Mouse (Mus musculus): ENCODE measurements around the gene Dlgap1. TPM values are rescaled to one million over a fixed set of nuclear protein-coding genes. Genes with fewer than 3 reads are reported as not detected.

The Dlgap1 gene
- polyA plus RNA-seq, 2 experiments, result 4.6 to 4.7 TPM

DNA sequence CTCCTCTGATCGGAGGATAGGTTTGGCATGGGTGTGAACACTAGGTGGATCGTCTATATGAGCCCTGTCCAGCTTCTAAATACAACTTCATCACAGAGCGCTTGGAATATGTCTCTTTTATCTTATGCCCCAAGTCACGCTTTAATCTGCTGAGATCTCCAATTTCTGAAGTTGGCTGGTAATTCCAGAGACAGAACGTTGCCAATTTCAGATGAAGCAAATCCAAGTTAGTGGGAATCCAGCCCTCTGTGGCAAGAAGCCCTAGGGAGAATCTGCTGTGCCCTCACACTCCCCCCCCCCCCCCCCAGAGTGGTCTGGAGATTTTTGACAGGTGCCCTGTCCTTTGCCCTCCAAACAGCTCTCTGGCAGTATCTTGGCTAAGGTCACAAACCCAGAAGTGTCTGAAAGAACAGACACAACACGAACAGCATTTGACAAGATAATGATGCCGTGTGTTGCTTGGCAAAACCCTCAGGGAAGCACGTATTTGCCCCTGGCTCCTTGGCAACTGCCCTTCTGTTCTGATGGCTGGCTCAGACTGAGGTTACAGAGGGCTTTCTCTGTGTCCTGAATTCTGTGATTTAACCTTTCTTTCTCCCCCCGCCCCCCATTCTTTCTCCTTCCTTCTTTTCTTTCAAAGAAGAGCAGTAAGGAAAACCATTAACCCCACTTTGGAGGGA, 822.9 kb downstream of the Dlgap1 start:
- H3K27ac ChIP-seq (replicated peaks; ENCODE audit: low read depth, low read length), result no peak overlapping the region
- H3K4me3 ChIP-seq (replicated peaks; ENCODE audit: low read length), result no peak overlapping the region
- H3K27me3 ChIP-seq (ENCODE audit: control insufficient read depth, insufficient read depth, low read length), result no peaks in the 10 kb centered on the region
- no peak for ATAC-seq (ENCODE audit: low FRiP score, low read depth)
- H3K9ac ChIP-seq (ENCODE audit: low read depth, low read length, severe bottlenecking), result no peak overlapping the region
- TF ChIP-seq POLR2A (IDR thresholded peaks at IDR 0.05; ENCODE audit: borderline replicate concordance, extremely low read depth, insufficient read depth, insufficient read length), result no peak
- 78% methylated on average over 9 of the region's 9 CpGs for WGBS
- no peak for DNase-seq (ENCODE audit: low spot score)
- H3K4me2 ChIP-seq (replicated peaks; ENCODE audit: low read depth, low read length, severe bottlenecking), result no peak overlapping the region
- peaks cover 3% of the 10 kb centered on the region; the same call in 1 of the 2 replicates for H3K4me1 ChIP-seq (ENCODE audit: control insufficient read depth, insufficient read depth, low read length)
- no peaks in the 10 kb centered on the region for H3K9me3 ChIP-seq (ENCODE audit: control insufficient read depth, low read length)
- H3K36me3 ChIP-seq (ENCODE audit: control insufficient read depth, insufficient read depth, low read length), result no peaks in the 10 kb centered on the region

GRCm38 (mm10) chr17:70794291-70794690, 825.4 kb downstream of the Dlgap1 start:
- Histone ChIP-seq H3K4me2 (replicated peaks; ENCODE audit: low read depth, low read length, severe bottlenecking) (no peak overlapping the region), H3K4me1 (ENCODE audit: control insufficient read depth, insufficient read depth, low read length) (peaks cover 3% of the 10 kb centered on the region; the same call in 1 of the 2 replicates), H3K4me3 (replicated peaks; ENCODE audit: low read length) (no peak overlapping the region), H3K27ac (replicated peaks; ENCODE audit: low read depth, low read length) (peak overlapping the region; percentile 38; the same call in 1 of the 2 replicates), H3K36me3 (ENCODE audit: control insufficient read depth, insufficient read depth, low read length) (no peaks in the 10 kb centered on the region), H3K27me3 (ENCODE audit: control insufficient read depth, insufficient read depth, low read length) (no peaks in the 10 kb centered on the region), H3K9ac (ENCODE audit: low read depth, low read length, severe bottlenecking) (no peak overlapping the region), H3K9me3 (ENCODE audit: control insufficient read depth, low read length) (no peaks in the 10 kb centered on the region)
- ATAC-seq (ENCODE audit: low FRiP score, low read depth), result peak; percentile 91
- DNase-seq (ENCODE audit: low spot score), result peak; percentile 69
- 19% methylated on average over 7 of the region's 7 CpGs for WGBS
- TF ChIP-seq POLR2A (IDR thresholded peaks at IDR 0.05; ENCODE audit: borderline replicate concordance, extremely low read depth, insufficient read depth, insufficient read length), result no peak

GRCm38 (mm10) chr17:70794722-70795121, 825.8 kb downstream of the Dlgap1 start:
- DNase-seq (ENCODE audit: low spot score), result no peak
- no peaks in the 10 kb centered on the region for H3K27me3 ChIP-seq (ENCODE audit: control insufficient read depth, insufficient read depth, low read length)
- 0 out of 2 replicates have a peak overlapping the region, but pooled peaks have one; percentile 19 for H3K4me2 ChIP-seq (replicated peaks; ENCODE audit: low read depth, low read length, severe bottlenecking)
- ATAC-seq (ENCODE audit: low FRiP score, low read depth), result no peak
- H3K36me3 ChIP-seq (ENCODE audit: control insufficient read depth, insufficient read depth, low read length), result no peaks in the 10 kb centered on the region
- H3K9me3 ChIP-seq (ENCODE audit: control insufficient read depth, low read length), result no peaks in the 10 kb centered on the region
- H3K4me3 ChIP-seq (replicated peaks; ENCODE audit: low read length), result no peak overlapping the region
- H3K27ac ChIP-seq (replicated peaks; ENCODE audit: low read depth, low read length), result peak overlapping the region; percentile 38; the same call in 1 of the 2 replicates
- TF ChIP-seq POLR2A (IDR thresholded peaks at IDR 0.05; ENCODE audit: borderline replicate concordance, extremely low read depth, insufficient read depth, insufficient read length), result no peak
- H3K4me1 ChIP-seq (ENCODE audit: control insufficient read depth, insufficient read depth, low read length), result peaks cover 3% of the 10 kb centered on the region; the same call in 1 of the 2 replicates
- H3K9ac ChIP-seq (ENCODE audit: low read depth, low read length, severe bottlenecking), result 0 out of 2 replicates have a peak overlapping the region, but pooled peaks have one; percentile 12
- WGBS, result 66% methylated on average over 6 of the region's 6 CpGs

GRCm38 (mm10) chr17:70795196-70795595, 826.3 kb downstream of the Dlgap1 start:
- WGBS, result 79% methylated on average over 4 of the region's 4 CpGs
- H3K9ac ChIP-seq (ENCODE audit: low read depth, low read length, severe bottlenecking), result no peak overlapping the region
- H3K36me3 ChIP-seq (ENCODE audit: control insufficient read depth, insufficient read depth, low read length), result no peaks in the 10 kb centered on the region
- H3K4me1 ChIP-seq (ENCODE audit: control insufficient read depth, insufficient read depth, low read length), result peaks cover 3% of the 10 kb centered on the region; the same call in 1 of the 2 replicates
- no peak for ATAC-seq (ENCODE audit: low FRiP score, low read depth)
- H3K27ac ChIP-seq (replicated peaks; ENCODE audit: low read depth, low read length), result no peak overlapping the region
- no peaks in the 10 kb centered on the region for H3K27me3 ChIP-seq (ENCODE audit: control insufficient read depth, insufficient read depth, low read length)
- no peak for DNase-seq (ENCODE audit: low spot score)
- no peaks in the 10 kb centered on the region for H3K9me3 ChIP-seq (ENCODE audit: control insufficient read depth, low read length)
- H3K4me2 ChIP-seq (replicated peaks; ENCODE audit: low read depth, low read length, severe bottlenecking), result no peak overlapping the region
- H3K4me3 ChIP-seq (replicated peaks; ENCODE audit: low read length), result no peak overlapping the region
- TF ChIP-seq POLR2A (IDR thresholded peaks at IDR 0.05; ENCODE audit: borderline replicate concordance, extremely low read depth, insufficient read depth, insufficient read length), result no peak

DNA sequence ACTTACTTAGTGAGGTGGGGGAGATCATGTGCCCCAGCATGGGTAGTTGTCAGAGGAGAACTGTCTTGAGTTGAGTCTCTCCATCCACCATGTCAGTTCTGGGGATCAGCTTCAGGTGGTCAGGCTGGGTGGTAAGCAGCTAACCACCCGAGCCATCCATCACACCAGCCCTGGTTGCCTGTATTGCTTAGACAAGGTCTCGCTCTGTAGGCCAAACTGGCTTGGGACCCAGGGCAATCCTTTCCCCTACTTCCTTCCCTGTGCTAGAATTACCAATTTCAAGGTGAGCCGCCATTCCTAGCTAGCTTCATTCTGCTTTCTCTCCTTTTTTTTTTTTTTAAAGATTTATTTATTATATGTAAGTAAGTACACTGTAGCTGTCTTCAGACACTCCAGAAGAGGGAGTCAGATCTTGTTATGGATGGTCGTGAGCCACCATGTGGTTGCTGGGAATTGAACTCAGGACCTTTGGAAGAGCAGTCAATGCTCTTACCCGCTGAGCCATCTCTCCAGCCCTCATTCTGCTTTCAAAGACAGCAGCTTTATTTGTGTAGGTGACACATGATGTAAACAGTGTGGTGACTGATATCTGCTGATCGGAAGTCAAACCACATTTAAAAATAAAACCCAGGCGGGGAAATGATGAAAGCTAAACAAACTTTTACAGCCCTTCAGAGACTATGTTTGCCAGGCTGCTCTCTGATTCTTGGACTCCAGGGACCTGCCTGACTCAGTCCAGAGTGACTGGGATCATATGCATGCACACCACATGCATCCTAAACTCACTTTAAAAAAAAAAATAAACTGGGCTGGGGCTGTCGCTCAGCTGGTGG, 828.3 kb downstream of the Dlgap1 start:
- WGBS, result 70% methylated on average over 8 of the region's 8 CpGs
- no peak for ATAC-seq (ENCODE audit: low FRiP score, low read depth)
- no peak overlapping the region for H3K4me3 ChIP-seq (replicated peaks; ENCODE audit: low read length)
- H3K36me3 ChIP-seq (ENCODE audit: control insufficient read depth, insufficient read depth, low read length), result no peaks in the 10 kb centered on the region
- H3K9ac ChIP-seq (ENCODE audit: low read depth, low read length, severe bottlenecking), result no peak overlapping the region
- H3K4me1 ChIP-seq (ENCODE audit: control insufficient read depth, insufficient read depth, low read length), result peaks cover 3% of the 10 kb centered on the region; the same call in 1 of the 2 replicates
- H3K27ac ChIP-seq (replicated peaks; ENCODE audit: low read depth, low read length), result no peak overlapping the region
- no peak for DNase-seq (ENCODE audit: low spot score)
- no peaks in the 10 kb centered on the region for H3K27me3 ChIP-seq (ENCODE audit: control insufficient read depth, insufficient read depth, low read length)
- no peaks in the 10 kb centered on the region for H3K9me3 ChIP-seq (ENCODE audit: control insufficient read depth, low read length)
- TF ChIP-seq POLR2A (IDR thresholded peaks at IDR 0.05; ENCODE audit: borderline replicate concordance, extremely low read depth, insufficient read depth, insufficient read length), result no peak
- H3K4me2 ChIP-seq (replicated peaks; ENCODE audit: low read depth, low read length, severe bottlenecking), result no peak overlapping the region
